Mouse (Mus musculus) left cerebral cortex, postnatal 10 days (tissue): ENCODE measurements around the gene Cep162. TPM values are rescaled to one million over a fixed set of nuclear protein-coding genes. Genes with fewer than 3 reads are reported as not detected.

Source experiments
- DNase-seq, 2 experiments: peaks; one replicate each; pipeline ENCODE4 v3.0.0; 2021 to 2022; ENCODE audit warnings: low spot score in 2 of 2, mixed read lengths in 1 of 2; ENCODE audit errors: extremely low spot score in 1 of 2
- intact Hi-C: fragments of 180-260 bp; cut with DNase I; formaldehyde crosslinking; loops from one replicate; pipeline ENCODE4 v1.15.1; 2025
- total RNA-seq, 2 experiments: library from RNA; stranded (reverse); gene quantifications; 2 replicates each; pipeline ENCODE4 v1.2.3; 2021

The Cep162 gene
- total RNA-seq = 1 to 10 TPM; 7.8 to 9.6 TPM

DNA sequence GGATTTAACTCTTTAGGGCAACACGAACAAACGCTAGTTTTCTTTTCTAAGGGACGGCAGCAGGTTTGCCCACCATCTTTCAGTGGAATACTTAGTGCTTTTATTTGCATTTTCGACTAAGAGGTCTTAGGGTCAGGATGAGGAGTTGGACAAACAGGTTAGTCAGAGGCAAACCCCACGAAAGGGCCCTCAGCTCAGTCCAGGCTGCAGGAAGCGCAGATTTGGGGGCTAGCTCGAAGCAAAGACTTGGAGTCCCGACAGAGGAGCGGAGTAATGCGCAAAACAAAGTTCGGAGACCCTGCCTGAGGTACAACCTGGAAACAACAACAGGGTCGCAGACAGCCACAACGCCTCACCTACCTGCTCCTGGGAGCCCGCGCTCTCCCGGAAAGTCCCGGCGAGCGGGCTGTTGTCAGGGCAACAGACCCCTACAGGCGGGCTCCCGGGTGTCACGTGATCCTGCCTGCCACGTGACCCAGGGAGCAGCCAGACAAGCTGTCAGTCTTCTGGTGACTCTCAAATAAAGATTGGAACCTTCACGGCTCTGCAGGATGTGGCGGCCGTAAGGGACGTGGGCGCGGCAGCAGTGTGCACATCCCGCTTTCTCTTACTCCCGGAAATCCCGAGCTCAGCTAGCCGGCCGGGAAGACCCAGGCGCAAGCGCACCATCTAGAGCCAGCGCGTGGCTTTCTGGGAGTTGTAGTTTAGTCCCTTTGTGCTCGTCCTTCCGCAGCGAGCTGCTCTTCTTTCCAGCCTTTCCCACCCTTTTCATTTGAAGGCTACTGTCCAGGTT lies at the start of gene Cep162:
TSS of gene Cep162 (minus strand) at position 634 of the 793 bp plus-strand sequence.
- DNase-seq = peak; percentile 87 to 92
- intact Hi-C loops = loop anchor here (5.0 kb wide), 1 partner anchor 472 kb away; no protein-coding TSS in a partner anchor

DNA sequence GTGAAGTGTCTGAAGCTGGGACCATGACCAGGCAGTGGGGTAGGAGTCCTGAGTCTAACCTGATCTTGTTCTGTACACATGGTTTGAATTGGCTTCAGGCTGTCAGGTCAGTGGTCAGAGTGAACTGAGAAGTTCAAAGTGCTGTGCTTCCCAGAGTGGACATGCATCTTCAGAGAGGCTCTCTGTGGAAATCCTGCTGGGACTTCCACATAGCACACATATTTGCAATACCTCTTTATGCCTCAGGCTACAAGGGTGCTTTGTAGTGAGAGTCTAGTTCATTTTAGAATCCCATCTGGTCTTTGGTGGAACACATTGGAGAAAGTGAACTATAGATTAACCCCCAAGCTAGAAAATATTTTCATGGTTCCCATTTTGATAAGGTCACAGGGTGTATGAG lies 47.9 kb upstream of the Cep162 start:
- intact Hi-C loops = no loop called here
- no peak for DNase-seq

DNA sequence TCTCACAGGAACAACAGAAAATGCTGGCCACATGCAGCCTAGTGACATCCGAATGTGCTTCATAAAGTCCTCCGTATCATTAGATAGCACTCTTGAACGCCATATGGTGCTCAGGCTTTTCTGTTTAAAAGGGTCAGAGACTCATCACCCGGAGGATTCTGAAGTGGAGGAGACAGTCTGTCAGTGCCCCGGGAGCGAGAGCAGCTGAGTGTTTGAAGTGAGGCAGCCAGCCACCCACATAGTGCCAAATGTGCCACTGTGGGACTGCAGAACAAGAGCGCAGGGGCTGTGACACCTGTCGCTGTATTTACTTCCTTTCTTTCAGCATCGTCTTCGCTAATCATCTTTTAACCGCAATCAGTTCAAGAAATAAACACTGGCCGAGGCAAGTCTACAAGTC lies 43.6 kb upstream of the Cep162 start:
- intact Hi-C loops = no loop called here
- no peak for DNase-seq

DNA sequence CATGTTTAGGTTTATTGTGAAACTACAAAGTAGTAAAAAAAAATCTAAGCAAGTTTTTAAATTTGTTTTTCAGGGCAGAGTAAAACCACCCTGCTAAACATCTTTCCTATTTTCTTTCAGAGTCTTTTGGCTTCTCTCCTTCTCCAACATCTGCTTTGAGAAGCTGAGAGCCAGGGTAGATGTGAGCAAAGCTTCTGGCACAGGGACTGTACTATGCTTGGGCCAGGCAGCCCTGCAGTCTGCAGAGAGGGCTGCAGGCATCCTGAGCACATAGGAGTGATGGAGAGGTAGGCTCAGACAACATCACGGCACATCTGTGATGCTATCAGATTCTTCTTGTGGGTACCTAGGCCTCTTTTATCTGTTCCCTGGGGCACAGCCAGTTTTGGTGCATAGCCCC lies 42.2 kb upstream of the Cep162 start:
- intact Hi-C loops = no loop called here
- DNase-seq = peak in 1 of 2 experiments; percentile 23

DNA sequence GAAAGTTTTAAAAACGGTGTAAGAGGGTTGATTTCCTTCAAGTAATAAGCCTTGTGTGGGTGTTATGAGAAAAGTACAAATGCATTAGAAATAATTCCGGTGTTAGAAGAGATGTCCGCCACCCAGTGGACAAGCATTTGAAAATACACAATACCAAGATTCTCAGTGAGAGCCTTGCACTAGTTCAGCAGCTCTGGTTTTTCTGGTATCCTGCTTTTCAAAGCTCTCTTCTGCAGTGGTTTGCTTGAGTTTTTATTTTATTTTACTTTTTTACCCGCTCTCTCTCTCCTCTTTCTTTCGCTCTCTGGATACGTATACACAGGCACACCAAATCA lies 327 bp upstream of the Cep162 start:
- DNase-seq = no peak
- intact Hi-C loops = loop anchor here (5.0 kb wide), 1 partner anchor 472 kb away; no protein-coding TSS in a partner anchor

DNA sequence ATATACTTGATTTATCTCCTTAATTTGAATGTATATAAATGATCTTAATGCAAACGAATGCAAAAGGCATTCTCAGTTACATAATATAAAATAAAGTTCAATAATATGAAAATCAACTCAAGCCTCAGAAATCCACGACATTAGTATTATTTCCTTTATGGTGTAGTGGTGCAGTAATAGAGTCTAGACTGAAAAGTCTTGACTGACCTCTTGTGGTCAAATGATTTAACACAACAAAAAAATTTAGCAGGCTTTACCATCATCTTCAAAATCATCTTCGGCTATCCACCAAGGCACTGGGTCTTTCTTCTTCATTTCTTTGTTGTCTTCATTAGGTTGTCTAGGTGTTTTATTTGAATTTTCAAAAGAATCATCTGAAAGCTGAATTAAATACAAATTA lies 7.2 kb downstream of the Cep162 start:
- DNase-seq = peak in 1 of 2 experiments; percentile 19
- intact Hi-C loops = no loop called here

DNA sequence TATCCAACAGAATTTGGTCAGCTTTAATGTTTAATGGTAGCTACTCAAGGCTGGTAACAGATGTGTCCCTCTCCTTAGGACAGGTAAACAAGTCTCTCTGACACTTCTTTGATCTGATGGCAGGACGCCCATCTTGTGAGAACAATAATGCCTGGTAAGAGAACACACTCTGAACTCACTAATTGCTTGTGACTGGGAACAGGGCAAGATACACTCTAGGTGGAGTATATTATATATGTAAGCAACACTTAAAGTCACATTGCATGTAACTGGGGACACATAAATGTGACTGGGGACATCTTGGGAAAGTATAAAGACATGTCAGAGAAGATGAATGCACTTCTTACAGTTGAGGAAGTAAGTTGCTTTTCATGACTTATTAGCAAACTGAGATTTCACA lies 7.7 kb downstream of the Cep162 start:
- intact Hi-C loops = loop anchor here (2.0 kb wide), 1 partner anchor 217 kb away; no protein-coding TSS in a partner anchor
- no peak for DNase-seq

DNA sequence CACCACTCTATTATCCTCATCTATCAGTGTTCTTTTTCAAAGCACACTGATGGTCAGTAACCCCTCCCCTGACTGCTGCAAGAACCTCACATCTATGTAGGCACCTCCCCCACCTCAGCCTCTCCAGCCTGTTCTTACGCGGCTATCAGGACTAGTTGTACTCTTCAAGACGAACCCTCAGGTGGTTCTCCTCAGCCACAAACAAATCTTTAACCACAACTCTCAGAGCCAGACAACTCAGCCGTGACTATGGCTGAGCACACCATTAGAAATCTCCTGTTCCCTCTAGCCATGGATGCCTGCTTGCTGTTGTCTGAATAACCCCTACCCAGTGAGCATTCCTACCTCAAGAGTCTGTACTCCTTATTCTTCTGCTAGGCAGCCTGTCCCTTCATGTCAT lies 42.1 kb downstream of the Cep162 start:
- no peak for DNase-seq
- intact Hi-C loops = no loop called here

DNA sequence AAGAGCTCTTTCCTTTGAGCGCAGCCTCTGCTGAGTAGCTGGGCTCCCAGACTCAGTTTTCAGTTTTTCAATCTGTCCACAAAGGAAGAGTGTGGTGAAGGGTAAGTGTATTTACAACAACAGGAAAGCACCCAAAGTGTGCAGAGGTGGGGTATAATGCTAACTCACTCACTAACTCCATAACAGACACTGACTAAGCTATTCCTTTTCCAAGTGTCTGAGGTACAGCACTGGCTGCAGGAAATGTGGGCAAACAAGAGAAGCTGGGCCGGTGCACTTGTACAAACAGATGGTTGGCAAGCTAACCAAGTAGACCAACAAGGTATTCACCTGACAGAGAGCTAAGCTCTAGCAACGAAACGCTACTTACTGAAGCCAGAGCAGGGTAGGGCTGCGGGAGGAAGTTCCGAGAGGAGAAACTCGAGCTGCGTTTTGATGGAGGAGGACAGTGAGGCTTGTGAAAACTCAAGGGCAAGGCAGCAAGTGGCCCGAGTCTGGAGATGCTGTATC lies 44.5 kb downstream of the Cep162 start:
- intact Hi-C loops = no loop called here
- DNase-seq = no peak

DNA sequence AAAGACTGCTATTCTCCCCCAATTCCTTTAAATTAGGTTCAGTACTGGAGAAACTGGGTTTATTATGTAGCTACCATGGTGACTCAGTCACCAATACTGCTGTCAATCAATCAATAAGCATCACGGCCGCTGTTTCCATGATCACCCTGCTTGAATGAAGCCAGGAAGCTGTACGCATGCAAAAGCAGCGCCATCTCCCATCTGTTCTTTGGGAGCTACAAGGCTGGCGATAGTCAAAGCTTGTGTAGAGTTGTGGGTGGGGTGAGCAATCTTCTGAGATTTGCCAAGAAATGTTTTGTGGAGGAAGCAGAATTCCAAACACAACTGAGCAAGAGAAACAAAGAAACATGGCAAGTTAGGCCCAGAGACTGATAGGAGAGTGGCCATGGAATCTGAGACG lies 52.9 kb downstream of the Cep162 start:
- intact Hi-C loops = no loop called here
- no peak for DNase-seq

DNA sequence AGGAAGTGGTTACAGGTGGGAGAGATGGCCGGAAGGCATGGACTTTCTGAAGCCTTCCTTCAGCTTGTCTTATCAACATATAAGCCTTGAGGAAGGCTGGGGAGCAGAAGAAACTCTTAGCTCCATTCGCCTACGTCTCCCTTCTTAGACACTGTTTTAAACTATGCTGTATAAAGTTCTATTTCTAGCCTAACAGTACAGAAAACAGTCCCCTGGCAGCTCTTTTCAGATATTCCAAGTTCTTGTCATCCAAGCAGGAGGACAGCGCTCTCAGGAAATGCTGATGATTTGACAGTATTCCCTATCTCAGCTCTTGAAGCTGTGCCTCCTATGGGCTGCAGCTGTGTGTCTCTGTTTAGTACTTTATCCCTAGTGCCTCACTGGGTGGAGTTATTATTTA lies 54.4 kb downstream of the Cep162 start:
- intact Hi-C loops = no loop called here

DNA sequence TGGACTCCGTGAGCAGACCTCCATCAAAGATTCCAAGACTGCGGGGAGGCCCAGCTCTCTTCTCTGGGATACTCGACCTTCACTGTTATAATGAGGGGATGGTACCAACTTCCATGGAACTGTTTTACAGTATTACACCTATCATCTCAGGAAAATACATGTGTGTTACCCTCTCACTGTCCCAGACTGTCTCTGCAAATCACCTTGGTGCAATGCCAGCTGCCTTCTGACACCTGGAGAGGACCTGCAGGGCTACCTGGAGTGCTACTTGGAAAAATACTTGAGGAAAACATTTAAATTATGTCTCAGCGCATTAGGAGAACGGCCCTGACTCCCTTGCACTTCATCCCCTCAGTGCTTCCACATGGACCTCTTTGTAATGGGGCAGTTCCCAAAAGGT lies 54.9 kb downstream of the Cep162 start:
- no peak for DNase-seq
- intact Hi-C loops = no loop called here

More for the DNA sequence above, 54.4 kb downstream of the Cep162 start:
- no peak for DNase-seq

DNA sequence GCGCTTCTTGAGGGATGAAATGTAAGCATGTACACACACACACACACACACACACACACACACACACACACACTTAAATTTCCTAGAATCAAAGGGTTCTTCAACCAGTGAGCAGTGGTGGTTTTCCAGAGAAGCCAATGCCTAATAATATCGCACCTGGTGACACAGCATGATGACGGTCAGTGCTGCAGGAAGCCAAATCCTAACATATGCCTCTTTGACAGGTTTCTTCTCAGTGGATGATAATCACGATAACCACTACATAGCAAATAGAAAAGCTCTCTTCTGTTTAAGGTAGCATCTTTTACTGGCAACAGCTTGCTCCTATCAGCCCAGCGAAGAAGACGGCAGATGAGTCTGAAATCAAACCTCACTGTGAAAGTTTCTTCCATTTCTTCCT lies 57.3 kb downstream of the Cep162 start:
- intact Hi-C loops = no loop called here
- no peak for DNase-seq

DNA sequence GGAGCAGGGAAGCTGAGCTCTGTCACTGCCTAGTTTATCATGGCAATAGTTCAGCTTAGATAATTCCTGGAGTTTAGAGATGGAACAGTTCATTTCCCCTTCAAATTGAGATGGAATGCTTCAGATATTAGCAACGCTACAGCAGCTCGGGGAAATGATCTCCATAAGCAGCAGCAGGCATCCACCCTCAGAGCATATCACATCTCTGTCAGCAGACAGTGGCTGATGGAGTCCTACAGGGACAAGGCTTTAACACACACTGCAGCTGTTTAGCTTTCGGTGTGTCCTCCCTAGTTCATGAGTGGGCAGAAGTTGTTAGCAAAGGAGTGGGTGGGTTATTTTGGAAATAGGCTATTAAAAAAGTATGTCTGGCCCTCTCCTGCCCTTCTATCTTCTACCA lies 58.1 kb downstream of the Cep162 start:
- DNase-seq = no peak
- intact Hi-C loops = no loop called here

DNA sequence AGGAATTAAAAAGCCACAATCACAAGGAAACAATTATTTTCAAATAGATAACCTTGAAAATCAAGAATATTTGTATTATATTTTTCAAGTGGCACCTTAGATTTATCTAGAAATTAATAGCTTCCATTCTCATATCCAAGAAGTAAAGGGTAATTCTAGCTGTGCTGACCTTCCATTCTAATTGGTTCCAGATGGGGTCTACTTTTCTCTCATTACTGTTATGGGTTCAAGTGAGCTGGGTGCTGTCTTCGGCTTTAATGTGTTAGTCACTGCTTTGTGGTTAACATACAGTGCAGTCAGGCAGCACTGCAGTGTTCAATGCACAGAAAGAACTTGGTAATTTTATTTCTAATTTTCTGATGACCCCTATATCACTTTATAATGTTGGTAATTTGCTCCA lies 61.6 kb downstream of the Cep162 start:
- no peak for DNase-seq
- intact Hi-C loops = no loop called here

DNA sequence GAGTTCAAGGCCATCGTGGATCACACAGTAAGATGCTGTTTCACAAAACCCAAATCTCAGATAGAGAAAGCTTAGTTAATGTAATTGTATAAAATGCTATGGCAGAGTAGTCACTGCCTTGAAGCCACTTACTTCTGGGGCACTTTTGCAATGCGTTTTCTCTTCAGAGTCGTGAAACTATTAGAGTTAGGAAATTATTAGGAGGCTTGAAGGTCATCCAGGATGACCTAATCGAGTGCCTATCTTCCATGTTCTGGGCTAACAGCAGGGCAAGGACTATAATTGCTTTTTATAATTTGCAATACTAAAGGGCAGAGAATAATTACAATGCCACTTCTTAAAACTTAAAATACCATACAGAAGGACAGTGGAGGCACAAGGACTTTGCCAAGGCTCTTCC lies 68.0 kb downstream of the Cep162 start:
- DNase-seq = no peak
- intact Hi-C loops = no loop called here

DNA sequence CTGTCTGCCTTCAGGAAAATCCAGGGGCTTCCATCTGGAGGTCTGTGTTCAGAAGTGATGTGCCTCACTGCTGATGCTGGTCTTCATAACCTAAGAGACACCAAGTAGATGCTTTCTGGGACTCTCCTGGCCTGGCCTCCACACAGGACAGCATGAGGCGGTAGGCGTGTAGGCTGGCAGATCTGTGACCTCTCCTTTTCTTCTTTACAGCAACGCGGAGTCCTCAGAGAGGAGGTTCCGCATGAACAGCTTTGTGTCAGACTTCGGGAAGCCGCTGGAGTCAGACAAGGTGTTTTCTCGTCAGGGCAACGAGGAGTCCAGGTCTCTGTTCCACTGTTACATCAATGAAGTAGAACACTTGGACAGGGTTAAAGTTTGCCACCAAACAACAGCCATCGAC lies 73.1 kb downstream of the Cep162 start:
- intact Hi-C loops = no loop called here
- DNase-seq = no peak

DNA sequence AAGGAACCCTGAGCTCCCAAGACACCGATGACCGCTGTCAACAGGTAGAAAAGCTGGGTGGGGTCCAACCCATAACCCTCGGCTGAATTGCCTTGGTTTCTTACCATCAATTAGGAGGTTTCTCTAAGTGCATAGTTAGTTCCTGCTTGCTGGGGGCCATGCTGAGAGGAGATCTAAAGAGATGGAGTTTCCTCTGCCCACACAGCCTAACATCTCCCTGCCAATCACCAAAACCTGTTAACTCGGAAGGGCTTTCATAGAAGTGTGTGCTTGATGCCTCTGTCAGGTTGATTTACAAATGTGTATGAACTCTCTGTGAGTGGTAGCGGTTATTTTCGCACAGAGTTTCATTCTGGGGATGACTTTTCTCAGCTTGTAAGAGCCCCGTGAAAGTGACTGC lies 76.8 kb downstream of the Cep162 start:
- intact Hi-C loops = no loop called here
- no peak for DNase-seq

DNA sequence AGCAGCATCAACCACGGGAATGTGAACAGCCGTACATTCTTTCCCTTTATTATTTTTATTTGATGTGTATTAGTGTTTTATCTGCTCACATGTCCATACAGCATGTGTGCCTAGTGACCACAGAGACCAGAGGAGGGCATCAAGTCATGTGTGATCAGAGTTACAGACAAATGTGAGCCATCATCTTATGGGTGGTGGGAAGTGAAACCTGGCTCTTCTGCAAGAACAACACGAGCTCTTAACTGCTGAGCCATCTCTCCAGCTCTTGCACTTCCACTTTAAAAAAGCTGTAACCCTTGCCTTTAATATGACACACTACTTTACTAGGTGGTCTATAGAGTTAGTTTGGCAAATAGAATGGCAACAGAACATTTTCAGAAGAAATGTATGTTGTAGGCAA lies 83.8 kb downstream of the Cep162 start:
- no peak for DNase-seq
- intact Hi-C loops = no loop called here

DNA sequence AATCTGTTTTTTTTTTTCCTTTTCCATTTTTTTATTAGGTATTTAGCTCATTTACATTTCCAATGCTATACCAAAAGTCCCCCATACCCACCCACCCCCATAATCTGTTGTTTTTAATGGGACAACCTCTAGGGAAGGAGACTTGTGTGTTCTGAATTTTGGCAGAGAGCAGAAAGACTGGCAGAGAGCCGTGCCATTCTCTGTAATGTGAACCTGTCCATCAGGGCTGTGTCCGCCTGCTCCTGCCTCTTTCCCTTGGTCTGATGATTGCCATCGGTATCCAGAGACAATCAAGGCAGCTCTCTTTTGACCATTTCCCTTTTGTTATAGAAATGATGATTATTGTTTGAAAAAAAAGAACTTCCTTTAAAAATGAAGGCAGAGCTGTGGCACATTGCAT lies 84.4 kb downstream of the Cep162 start:
- intact Hi-C loops = no loop called here
- no peak for DNase-seq

DNA sequence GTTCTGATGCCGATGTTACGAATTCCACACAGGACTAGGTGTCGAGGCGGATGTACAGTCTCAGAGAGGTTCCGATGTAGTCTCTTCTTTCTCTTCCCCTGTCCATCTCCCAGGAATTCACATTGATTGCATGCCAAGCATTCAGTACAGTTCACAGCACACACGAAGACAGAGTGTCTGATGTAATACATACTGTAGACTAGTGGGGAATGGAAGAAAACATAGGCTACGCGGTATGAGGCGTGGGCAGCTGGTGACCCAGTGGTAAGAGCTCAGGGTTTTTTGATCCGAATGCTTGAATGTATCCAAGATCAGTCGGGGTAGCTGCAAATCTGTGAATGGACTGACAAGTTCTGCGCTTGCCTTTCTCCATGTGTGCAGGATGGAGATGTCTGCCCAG lies 86.2 kb downstream of the Cep162 start:
- intact Hi-C loops = no loop called here
- DNase-seq = no peak
